Mouse (Mus musculus): Measurements from ENCODE around the gene Rhox4a2. TPM values are rescaled to one million over a fixed set of nuclear protein-coding genes. Genes with fewer than 3 reads are reported as not detected.
"Not testable (repeated sequence)": the region's sequence is repeated elsewhere in the genome, so short reads cannot be mapped to it uniquely, and the experiment has no call there.

The Rhox4a2 gene
- total RNA-seq (2021) = not detected

- DNase-seq (ENCODE audit: extremely low spot score in 1 of 2, low spot score in 2 of 2); intact Hi-C loops (cut with DNase I): not testable (repeated sequence)
These were observed at the start of gene Rhox4a2 for GRCm38 (mm10) chrX:37390548-37390947. Gene Rhox4a2 (plus strand): TSS chrX:37390848.

GRCm38 (mm10) chrX:37379728-37380127, 10.9 kb upstream of the Rhox4a2 start, which contains the start of gene Rhox3a2:
Gene Rhox3a2 (plus strand): TSS chrX:37380028.
- DNase-seq (ENCODE audit: extremely low spot score in 1 of 2, low spot score in 2 of 2); intact Hi-C loops (cut with DNase I): not testable (repeated sequence)

GRCm38 (mm10) chrX:37411767-37412166, 21.1 kb downstream of the Rhox4a2 start, which contains the start of gene Rhox2b:
Gene Rhox2b (plus strand): TSS chrX:37412067.
- DNase-seq (ENCODE audit: extremely low spot score in 1 of 2, low spot score in 2 of 2); intact Hi-C loops (cut with DNase I): not testable (repeated sequence)

GRCm38 (mm10) chrX:37432194-37432593, 41.5 kb downstream of the Rhox4a2 start, which contains the start of gene Rhox4b:
Gene Rhox4b (plus strand): TSS chrX:37432494.
- intact Hi-C loops (cut with DNase I); DNase-seq (ENCODE audit: extremely low spot score in 1 of 2, low spot score in 2 of 2): not testable (repeated sequence)

Other genes starting within 250 kb of the Rhox4a2 start
- gene Akap14, start 222.0 kb upstream of the Rhox4a2 start, total RNA-seq (2021) = not detected
- 100 to 1,000 TPM; 225 to 235 TPM for gene Ndufa1, start 199.7 kb upstream of the Rhox4a2 start, total RNA-seq (2021)
- 1 to 10 TPM; 8.2 to 8.4 TPM for gene Rnf113a1, start 199.6 kb upstream of the Rhox4a2 start, total RNA-seq (2021)
- gene Gm9, start 179.8 kb upstream of the Rhox4a2 start, total RNA-seq (2021) = not detected
- gene Rhox1, start 168.6 kb upstream of the Rhox4a2 start, total RNA-seq (2021) = not detected
- gene Rhox2a, start 145.9 kb upstream of the Rhox4a2 start, total RNA-seq (2021) = not detected
- gene Rhox3a, start 140.9 kb upstream of the Rhox4a2 start, total RNA-seq (2021) = not detected
- gene Rhox4a, start 125.5 kb upstream of the Rhox4a2 start, total RNA-seq (2021) = not detected
- gene Rhox3a2, start 10.8 kb upstream of the Rhox4a2 start, total RNA-seq (2021) = not detected
- gene Rhox2b, start 21.2 kb downstream of the Rhox4a2 start, total RNA-seq (2021) = not detected
- gene Rhox4b, start 41.6 kb downstream of the Rhox4a2 start, total RNA-seq (2021) = not detected
- gene Rhox2c, start 62.8 kb downstream of the Rhox4a2 start, total RNA-seq (2021) = not detected
- not detected for gene Rhox3c, start 67.7 kb downstream of the Rhox4a2 start, total RNA-seq (2021)
- not detected for gene Rhox4c, start 89.5 kb downstream of the Rhox4a2 start, total RNA-seq (2021)
- not detected for gene Rhox2d, start 102.6 kb downstream of the Rhox4a2 start, total RNA-seq (2021)
- gene Rhox4d, start 123.5 kb downstream of the Rhox4a2 start, total RNA-seq (2021) = not detected
- gene Rhox2e, start 139.6 kb downstream of the Rhox4a2 start, total RNA-seq (2021) = not detected
- not detected for gene Rhox3e, start 151.2 kb downstream of the Rhox4a2 start, total RNA-seq (2021)
- not detected for gene Rhox4e, start 166.6 kb downstream of the Rhox4a2 start, total RNA-seq (2021)
- gene Rhox2f, start 180.6 kb downstream of the Rhox4a2 start, total RNA-seq (2021) = not detected
- gene Rhox3f, start 190.1 kb downstream of the Rhox4a2 start, total RNA-seq (2021) = not detected
- not detected for gene Rhox4f, start 216.9 kb downstream of the Rhox4a2 start, total RNA-seq (2021)
- gene Rhox3g, start 237.8 kb downstream of the Rhox4a2 start, total RNA-seq (2021) = not detected